Mouse (Mus musculus) lung, embryonic 16.5 days (tissue): ENCODE measurements around the gene Cd5l. TPM values are rescaled to one million over a fixed set of nuclear protein-coding genes. Genes with fewer than 3 reads are reported as not detected.

Experiments used
- polyA plus RNA-seq: library from polyadenylated mRNA; unstranded; fragments of >200 nt; fragmentation: Nextera tagmentation; extraction: Ambion mirVana; gene quantifications from 2 replicates; pipeline ENCODE4 v1.2.1, GENCODE M21; 2015

Gene Cd5l
- polyA plus RNA-seq, 1 experiment from 2014 or later = 0.45 TPM

Other genes starting within 250 kb of the Cd5l start
- 13.2 and 14.2 TPM in 2 replicates for gene Kirrel, start 183.1 kb upstream of the Cd5l start, polyA plus RNA-seq
- gene Fcrls, start 94.1 kb upstream of the Cd5l start, polyA plus RNA-seq = 8.3 and 9.8 TPM in 2 replicates
- 0.29 and 0.33 TPM in 2 replicates for gene Fcrl1, start 18.5 kb downstream of the Cd5l start, polyA plus RNA-seq
- gene Fcrl5, start 77.9 kb downstream of the Cd5l start, polyA plus RNA-seq = not detected in 2 replicates
- 16.9 and 20.3 TPM in 2 replicates for gene Etv3, start 167.5 kb downstream of the Cd5l start, polyA plus RNA-seq